Mouse (Mus musculus): ENCODE data around the gene Dennd1b.

Dennd1b gene

GRCm38 (mm10) chr1:139007475-139007874 lies 44.2 kb downstream of the Dennd1b start:
- no peak for DNase-seq (ENCODE audit: low spot score in 2 of 2)

GRCm38 (mm10) chr1:139015118-139015788 lies 52.0 kb downstream of the Dennd1b start:
- DNase-seq (ENCODE audit: low spot score in 2 of 2) = no peak

GRCm38 (mm10) chr1:139021298-139021697 lies 58.1 kb downstream of the Dennd1b start:
- DNase-seq (ENCODE audit: low spot score in 2 of 2) = no peak

GRCm38 (mm10) chr1:139025882-139026645 lies 62.8 kb downstream of the Dennd1b start:
- no peak for DNase-seq (ENCODE audit: low spot score in 2 of 2)

- no peak for DNase-seq (ENCODE audit: low spot score in 2 of 2)
Measured at GRCm38 (mm10) chr1:139029521-139029920, 66.3 kb downstream of the Dennd1b start.

- no peak for DNase-seq (ENCODE audit: low spot score in 2 of 2)
Measured at GRCm38 (mm10) chr1:139032411-139032810, 69.2 kb downstream of the Dennd1b start.

- DNase-seq (ENCODE audit: low spot score in 2 of 2) = no peak
Measured at GRCm38 (mm10) chr1:139035141-139035540, 71.9 kb downstream of the Dennd1b start.

GRCm38 (mm10) chr1:139036302-139036701 lies 73.1 kb downstream of the Dennd1b start:
- no peak for DNase-seq (ENCODE audit: low spot score in 2 of 2)

GRCm38 (mm10) chr1:139036768-139037507 lies 73.7 kb downstream of the Dennd1b start:
- DNase-seq (ENCODE audit: low spot score in 2 of 2) = no peak

- no peak for DNase-seq (ENCODE audit: low spot score in 2 of 2)
Measured at GRCm38 (mm10) chr1:139038074-139038473, 74.8 kb downstream of the Dennd1b start.

- DNase-seq (ENCODE audit: low spot score in 2 of 2) = no peak
Measured at GRCm38 (mm10) chr1:139038620-139039019, 75.4 kb downstream of the Dennd1b start.

GRCm38 (mm10) chr1:139039529-139040230 lies 76.4 kb downstream of the Dennd1b start:
- DNase-seq (ENCODE audit: low spot score in 2 of 2) = no peak

GRCm38 (mm10) chr1:139049075-139049474 lies 85.8 kb downstream of the Dennd1b start:
- no peak for DNase-seq (ENCODE audit: low spot score in 2 of 2)

GRCm38 (mm10) chr1:139049881-139050472 lies 86.7 kb downstream of the Dennd1b start:
- no peak for DNase-seq (ENCODE audit: low spot score in 2 of 2)

GRCm38 (mm10) chr1:139053003-139053402 lies 89.8 kb downstream of the Dennd1b start:
- no peak for DNase-seq (ENCODE audit: low spot score in 2 of 2)

- DNase-seq (ENCODE audit: low spot score in 2 of 2) = no peak
Measured at GRCm38 (mm10) chr1:139060301-139060700, 97.1 kb downstream of the Dennd1b start.

GRCm38 (mm10) chr1:139064711-139065110 lies 101.5 kb downstream of the Dennd1b start:
- no peak for DNase-seq (ENCODE audit: low spot score in 2 of 2)

- DNase-seq (ENCODE audit: low spot score in 2 of 2) = no peak
Measured at GRCm38 (mm10) chr1:139067210-139067609, 104.0 kb downstream of the Dennd1b start.

GRCm38 (mm10) chr1:139071015-139071414 lies 107.8 kb downstream of the Dennd1b start:
- no peak for DNase-seq (ENCODE audit: low spot score in 2 of 2)

GRCm38 (mm10) chr1:139075671-139076070 lies 112.4 kb downstream of the Dennd1b start:
- no peak for DNase-seq (ENCODE audit: low spot score in 2 of 2)

- no peak for DNase-seq (ENCODE audit: low spot score in 2 of 2)
Measured at GRCm38 (mm10) chr1:139077989-139078388, 114.8 kb downstream of the Dennd1b start.

Data from frontal cortex, postnatal 14 days (tissue).